Mouse (Mus musculus) gastrocnemius, adult 18-20 months (tissue): ENCODE measurements around the gene Arhgap23. TPM values are rescaled to one million over a fixed set of nuclear protein-coding genes. Genes with fewer than 3 reads are reported as not detected.

ENCODE experiments used
- DNase-seq: peaks from one replicate; pipeline ENCODE4 v3.0.0; 2021; ENCODE audit warnings: low spot score
- total RNA-seq, 2 experiments: library from RNA; stranded (reverse); gene quantifications; 2 replicates each; pipeline ENCODE4 v1.2.3; 2021

Gene Arhgap23
- total RNA-seq, 2 experiments from 2014 or later, result 4.8 to 7.5 TPM

GRCm38 (mm10) chr11:97547957-97548706 is 132.8 kb downstream of the Arhgap23 start:
- no peak for DNase-seq

DNA sequence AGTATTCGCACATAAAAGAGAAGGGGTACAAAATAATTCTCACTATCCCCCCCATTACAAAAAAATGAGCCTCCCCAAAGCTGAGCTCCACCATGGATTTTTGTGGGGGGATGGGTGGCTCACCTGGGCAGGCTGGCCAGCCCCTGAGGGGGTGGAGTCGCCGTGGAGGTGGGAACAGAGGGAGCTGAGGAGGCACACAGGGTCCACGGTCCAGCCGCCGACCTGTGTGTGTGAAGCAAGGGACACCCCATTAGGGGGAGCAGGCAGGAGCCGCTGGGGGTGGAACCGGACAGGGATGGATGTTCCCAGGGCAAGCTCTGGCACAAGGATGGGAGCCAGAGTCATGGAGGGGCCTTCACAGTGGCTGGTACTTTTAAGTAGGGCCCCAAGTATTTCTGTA is 133.4 kb downstream of the Arhgap23 start:
- no peak for DNase-seq

Other genes starting within 250 kb of the Arhgap23 start
- 10 to 100 TPM; 47.7 to 52.4 TPM for gene Kpnb1, start 227.7 kb upstream of the Arhgap23 start, total RNA-seq
- 10 to 100 TPM; 56.4 to 67.9 TPM for gene Npepps, start 134.9 kb upstream of the Arhgap23 start, total RNA-seq
- gene Mrpl45, start 99.8 kb upstream of the Arhgap23 start, total RNA-seq, result 10 to 100 TPM; 33.6 to 39.0 TPM
- gene Gpr179, start 63.5 kb upstream of the Arhgap23 start, total RNA-seq, result under 1 TPM in 1 of 2 experiments, not detected in 1; 0.02 TPM
- gene Socs7, start 53.0 kb upstream of the Arhgap23 start, total RNA-seq, result 10 to 100 TPM; 43.0 to 43.5 TPM
- not detected for gene 4933428G20Rik, start 84.8 kb downstream of the Arhgap23 start, total RNA-seq
- gene Srcin1, start 160.7 kb downstream of the Arhgap23 start, total RNA-seq, result 1 to 10 TPM; 1.3 to 1.9 TPM
- gene Epop, start 214.2 kb downstream of the Arhgap23 start, total RNA-seq, result under 1 TPM; 0.75 to 1.00 TPM
- gene Mllt6, start 247.9 kb downstream of the Arhgap23 start, total RNA-seq, result 10 to 100 TPM; 44.1 to 51.0 TPM